Mouse (Mus musculus): Measurements from ENCODE around the gene Slc45a1.

DNA sequence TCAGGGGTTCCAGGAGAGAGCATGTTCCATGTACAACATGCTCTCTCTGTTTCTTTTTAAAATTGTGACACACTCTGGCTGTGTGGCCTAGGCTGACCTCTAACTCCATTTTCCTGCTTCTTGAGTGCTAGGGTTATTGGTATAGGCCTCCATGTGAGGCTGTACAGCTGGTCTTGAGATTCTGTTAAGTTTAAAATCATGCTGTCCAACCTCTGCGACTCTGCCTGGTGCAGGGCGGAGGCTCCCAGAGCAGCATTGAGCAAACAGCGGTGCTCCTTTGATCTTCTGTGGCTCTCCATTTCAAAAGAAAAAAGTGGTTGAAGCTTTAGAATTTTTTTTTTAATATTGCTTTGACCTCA lies 68.2 kb downstream of the Slc45a1 start:
- TF ChIP-seq CTCF (IDR thresholded peaks at IDR 0.05; ENCODE audit: low read depth, low read length) (no peak), POLR2A (IDR thresholded peaks at IDR 0.05; ENCODE audit: borderline replicate concordance, low read depth, low read length) (no peak)

Data from bone marrow macrophage, adult 2 months (primary cell).